Mouse (Mus musculus): ENCODE data around the gene Magi1.

Gene Magi1

DNA sequence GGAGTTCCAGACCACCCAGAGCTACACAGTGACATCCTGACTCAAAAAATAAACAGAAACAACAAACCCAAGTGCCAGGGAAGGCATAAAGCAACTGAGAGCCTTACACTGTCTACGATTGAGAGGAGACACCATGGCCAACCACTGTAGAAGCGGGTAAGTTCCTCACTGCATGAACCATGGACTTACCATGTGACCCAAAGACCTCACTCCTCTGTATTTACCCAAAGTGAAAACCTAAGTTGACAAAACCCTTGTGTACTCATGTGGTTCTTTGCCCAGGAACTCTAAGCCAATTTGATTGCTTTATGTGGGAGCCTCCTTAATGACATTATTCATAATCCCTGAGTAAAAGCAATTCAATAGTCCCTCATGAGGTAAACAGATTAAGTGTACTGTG, 382.3 kb downstream of the Magi1 start:
- no peak for DNase-seq (ENCODE audit: low read depth, low spot score)

DNA sequence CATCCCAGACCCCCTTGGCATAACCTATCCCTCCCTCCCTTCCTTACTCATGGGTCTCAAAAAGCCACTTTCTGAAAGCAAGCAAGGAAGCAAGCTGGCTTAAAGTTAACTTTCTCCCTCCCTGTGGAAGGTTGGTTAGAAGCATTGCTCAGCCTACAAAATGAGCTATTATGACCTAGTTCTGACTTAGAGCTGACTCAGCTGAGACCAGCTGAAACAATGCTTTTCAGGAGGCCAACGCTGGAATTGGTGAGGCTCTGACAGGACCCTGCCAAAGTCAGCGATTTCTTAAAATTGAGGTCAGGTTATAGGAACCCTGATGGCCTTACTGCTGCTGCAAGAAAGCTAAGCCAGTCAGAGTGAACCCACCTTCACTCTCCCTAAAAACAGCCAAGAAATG, 386.2 kb downstream of the Magi1 start:
- no peak for DNase-seq (ENCODE audit: low read depth, low spot score)

DNA sequence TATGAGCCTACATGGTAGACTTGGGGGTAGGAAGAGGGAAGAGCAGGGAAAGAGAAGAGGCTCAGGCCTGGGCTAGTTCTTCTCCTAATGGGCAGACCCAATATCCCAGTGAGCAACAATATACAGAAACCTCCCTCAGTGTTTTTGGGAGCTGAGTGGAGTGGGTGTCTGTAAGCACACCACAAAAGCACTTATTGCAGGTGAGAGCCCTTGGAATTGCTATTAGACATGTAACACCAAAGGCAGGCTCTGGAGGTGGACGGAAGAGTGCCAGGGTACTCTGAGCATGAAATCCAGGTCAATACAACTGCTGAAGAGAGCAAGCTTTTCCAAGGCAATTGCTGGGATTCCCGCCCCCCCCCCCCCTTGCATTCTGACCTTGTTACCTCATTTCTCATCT, 388.0 kb downstream of the Magi1 start:
- DNase-seq (ENCODE audit: low read depth, low spot score), result no peak

DNA sequence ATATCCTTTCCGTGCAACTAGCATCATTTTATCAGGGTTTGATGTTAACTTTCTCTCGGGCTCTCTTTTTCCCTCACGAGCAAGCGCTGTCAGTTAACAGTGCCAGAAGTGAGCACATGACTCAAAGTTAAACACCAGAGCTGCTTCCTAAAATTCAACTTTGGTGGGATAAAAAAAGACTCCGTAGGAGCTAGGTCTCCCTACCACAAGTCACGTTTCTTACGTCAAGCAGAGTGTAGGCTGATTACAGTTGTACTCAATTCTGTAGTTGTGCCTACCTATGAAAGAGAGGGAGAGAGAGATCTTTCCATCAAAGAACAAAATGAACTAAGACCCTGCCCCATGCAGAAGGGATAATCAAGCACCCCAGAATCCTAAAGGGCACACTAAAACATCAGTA, 389.8 kb downstream of the Magi1 start:
- DNase-seq (ENCODE audit: low read depth, low spot score), result no peak

DNA sequence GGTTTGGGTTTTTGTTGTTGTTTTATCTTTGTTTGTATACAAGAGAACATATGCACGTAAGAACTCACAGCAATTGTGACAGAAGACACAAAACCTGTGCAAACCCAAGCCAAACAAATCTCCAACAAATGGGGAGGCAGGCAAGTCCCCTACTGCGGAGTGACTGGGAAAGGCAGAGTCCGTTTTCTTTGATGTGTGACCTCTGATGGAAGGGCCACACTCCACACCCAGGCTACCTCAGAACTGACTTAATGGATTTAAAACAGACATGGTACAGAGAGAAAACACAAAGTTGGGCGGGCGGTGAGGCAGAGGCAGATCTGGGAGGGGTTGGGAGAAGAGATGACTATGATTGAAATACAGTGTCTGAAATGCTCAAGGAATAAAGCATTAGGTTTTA, 390.8 kb downstream of the Magi1 start:
- DNase-seq (ENCODE audit: low read depth, low spot score), result no peak

DNA sequence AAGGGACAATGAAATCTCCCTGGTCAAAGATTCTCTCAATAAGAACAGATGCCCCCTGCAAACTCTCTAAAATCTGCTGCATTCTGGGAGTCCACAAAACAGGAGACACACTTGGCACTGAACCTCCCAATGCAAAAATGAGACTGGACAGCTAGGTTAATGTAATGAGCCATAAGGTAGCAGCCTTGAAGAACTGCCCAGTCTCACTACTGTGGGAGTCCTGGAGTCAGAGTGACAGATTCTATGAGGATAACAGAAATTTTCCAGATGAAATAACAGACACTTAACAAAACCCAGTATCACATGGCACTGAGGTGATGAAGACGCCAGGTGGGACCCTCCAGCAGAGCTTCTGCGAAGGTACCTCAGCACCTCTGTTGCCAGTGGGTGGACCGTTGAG, 393.7 kb downstream of the Magi1 start:
- DNase-seq (ENCODE audit: low read depth, low spot score), result no peak

DNA sequence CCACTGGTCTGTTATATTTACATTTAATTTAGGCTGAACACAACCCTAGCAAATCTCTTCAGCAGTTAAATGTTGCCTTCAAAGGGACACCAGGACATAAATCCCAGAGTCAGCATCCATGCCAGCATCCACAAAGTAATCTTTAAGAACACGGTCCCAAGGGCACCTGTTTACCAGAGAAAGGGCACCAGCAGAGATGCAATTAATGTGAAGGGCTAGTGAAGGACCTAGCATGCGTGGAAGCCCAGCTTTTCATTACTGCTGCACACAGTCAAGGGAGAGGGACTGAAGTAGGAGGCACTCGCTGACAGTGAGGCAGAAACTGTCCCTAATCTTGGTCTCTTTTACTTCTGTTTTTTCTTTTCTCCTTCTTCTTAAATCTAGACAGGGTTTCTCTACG, 406.4 kb downstream of the Magi1 start:
- DNase-seq (ENCODE audit: low read depth, low spot score), result no peak

DNA sequence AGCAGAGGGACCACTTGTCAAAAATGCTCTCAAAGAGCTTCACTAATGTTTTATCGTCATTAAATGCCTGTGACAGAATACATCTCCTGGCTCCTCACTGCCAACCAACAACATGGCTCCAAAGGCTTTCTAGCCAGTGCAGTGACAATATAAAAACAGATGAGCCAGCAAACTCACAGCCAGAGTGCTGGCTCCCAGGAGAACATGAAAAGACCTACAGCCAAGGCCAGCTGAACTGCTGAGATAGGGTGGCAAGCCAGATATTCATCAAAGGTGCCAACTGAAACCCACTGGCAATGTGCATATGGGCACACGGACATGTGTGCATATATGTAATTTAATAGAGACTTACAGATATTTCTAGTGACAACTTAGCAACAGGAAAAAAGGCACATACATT, 408.8 kb downstream of the Magi1 start:
- no peak for DNase-seq (ENCODE audit: low read depth, low spot score)

DNA sequence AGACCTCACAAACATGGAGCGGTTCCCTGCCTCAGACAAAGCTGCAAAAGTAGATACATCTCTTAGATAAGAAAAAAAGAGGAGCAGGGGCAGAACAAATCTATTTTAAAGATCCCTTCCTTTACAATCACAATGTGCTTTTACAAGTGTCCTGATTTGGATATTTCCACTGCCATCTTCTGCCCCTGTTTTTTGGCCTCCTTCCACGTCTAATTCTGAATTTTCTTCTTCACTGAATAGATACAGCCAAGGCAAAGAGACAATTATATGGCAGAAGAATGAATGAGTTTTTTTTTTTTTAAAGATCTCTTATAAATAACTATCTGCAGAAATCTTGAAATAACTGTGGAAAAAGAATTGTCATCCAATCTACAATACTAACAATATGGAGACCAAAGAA, 409.3 kb downstream of the Magi1 start:
- no peak for DNase-seq (ENCODE audit: low read depth, low spot score)

DNA sequence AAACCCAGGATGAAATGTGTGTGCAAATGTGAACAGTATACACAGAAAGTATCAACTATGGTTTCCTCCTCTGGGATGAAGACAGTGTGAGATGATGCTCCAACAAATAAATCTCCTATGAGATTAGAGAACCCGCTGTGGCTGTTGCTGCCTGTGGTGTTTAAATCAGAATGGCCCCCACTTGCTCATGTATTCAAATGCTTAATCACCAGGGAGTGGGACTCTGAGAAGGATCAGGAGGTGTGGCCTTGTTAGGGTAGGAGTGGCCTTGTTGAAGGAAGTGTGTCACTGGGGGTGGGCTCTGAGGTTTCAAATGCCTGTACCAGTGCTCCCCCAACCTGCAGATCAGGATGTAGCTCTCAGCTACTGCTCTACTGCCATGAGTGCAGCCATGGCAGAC, 410.2 kb downstream of the Magi1 start:
- DNase-seq (ENCODE audit: low read depth, low spot score), result no peak

DNA sequence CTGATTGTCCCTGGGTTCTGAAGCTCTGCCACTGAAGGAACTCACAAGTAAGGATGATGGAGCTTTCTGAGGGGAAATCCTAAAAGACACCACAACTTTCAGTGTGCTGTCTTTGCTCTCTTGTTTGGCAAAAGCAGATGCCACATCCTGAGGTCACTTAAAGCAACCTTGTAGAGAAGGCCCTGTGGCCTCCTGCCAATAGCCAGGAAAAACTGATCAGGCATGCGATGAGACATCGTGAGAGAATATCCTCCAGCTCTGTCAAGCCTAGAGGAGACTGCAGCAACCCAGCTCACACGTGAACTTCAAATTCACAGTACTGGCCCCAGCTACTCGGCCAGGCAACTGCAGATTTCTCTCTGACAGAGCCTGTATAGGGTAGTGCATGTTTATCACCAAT, 412.2 kb downstream of the Magi1 start:
- no peak for DNase-seq (ENCODE audit: low read depth, low spot score)

DNA sequence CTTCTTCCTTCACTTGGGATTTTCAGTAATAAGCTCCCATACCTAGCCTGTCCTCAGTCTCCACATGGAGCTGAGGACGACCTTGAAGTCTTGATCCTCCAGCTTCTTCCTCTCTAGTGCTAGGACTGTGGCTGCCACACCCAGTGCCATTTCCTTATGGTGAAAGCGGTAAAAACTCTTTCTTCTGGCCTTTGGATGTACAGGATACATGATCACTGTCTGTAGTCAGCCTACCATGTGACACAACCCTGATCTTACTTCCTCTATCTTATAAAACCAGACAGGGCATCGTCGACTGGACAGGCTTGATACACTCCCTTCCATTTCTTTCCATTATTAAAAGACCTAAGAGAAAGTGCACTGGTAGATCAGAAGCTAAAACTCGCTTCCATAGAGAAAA, 413.7 kb downstream of the Magi1 start:
- no peak for DNase-seq (ENCODE audit: low read depth, low spot score)

DNA sequence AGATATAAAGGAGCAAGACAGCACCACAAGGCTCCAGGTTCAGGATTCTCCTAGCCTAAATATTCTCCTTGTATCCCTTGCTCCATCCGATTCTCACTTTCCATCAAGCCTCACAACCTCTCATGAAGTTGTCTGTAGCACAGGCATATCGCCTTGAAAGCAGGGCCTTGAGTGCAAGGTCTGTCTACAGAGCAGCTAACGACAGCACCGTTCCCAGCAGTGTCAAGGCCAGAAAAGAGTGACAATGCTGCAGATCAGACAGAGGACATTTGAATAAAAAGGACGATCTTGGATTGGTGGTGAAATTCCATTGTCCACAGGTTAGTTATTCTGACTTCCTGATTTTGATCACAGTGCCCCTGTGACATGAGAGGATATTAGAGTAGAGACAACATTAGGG, 421.5 kb downstream of the Magi1 start:
- DNase-seq (ENCODE audit: low read depth, low spot score), result no peak

DNA sequence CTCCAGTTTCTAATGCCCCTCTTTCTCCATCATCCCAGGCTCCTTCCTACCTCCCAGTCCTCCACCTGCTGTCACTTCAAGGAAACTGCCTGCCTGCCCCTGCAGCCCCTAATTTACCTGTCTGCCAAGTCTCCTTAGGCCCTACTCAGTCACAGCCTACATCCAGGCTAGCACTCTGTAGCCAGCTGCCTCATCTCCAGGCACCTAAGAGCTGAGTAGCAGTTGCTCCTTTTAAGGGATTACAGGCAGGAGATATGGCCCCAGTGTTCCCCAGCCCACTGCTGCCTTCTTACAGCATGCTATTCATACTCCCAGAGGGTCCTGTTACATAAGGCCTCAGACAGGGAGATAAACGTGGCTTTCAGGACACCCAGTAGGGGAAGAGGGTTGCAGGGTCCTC, 426.9 kb downstream of the Magi1 start:
- DNase-seq (ENCODE audit: low read depth, low spot score), result no peak

DNA sequence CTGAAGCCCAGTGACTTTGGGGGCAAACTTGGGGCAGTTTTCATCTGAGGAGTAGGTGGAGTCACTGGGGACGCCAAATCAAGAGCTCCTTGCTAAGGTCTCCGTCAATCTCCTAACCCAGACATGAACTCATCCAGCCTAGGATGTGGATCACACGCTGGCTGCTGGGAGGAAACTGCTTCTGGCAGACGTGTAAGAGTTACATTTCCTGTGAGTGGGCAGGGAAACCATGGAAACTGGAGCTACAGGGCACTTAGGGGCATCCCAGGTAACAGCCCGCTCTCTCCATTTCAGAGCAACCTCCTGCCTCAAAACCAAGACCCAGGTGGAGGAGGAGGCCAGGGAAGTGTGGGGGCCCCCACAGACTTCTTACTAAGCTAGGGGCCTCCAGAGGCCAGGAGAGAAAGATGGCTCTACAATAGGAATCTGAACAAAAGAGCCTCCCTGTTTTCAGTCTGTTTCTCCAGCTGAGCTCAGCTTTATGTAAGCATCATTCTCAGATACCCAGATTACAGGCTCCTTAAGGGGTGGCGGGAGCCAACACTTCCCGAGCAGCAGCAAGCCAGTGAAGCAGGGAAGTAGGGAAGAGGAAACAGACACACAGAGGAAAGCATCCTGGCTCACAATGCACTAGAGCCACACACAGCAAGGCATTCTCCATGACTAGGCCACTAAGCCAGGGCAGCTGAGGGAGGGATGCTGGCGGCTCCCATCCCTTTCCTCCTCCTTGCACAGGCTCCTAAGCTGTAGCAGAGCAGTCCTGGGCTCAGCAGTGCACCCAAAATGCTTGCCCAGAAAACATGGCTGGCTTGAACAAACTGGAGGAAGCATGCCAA, 427.7 kb downstream of the Magi1 start:
- no peak for DNase-seq (ENCODE audit: low read depth, low spot score)

DNA sequence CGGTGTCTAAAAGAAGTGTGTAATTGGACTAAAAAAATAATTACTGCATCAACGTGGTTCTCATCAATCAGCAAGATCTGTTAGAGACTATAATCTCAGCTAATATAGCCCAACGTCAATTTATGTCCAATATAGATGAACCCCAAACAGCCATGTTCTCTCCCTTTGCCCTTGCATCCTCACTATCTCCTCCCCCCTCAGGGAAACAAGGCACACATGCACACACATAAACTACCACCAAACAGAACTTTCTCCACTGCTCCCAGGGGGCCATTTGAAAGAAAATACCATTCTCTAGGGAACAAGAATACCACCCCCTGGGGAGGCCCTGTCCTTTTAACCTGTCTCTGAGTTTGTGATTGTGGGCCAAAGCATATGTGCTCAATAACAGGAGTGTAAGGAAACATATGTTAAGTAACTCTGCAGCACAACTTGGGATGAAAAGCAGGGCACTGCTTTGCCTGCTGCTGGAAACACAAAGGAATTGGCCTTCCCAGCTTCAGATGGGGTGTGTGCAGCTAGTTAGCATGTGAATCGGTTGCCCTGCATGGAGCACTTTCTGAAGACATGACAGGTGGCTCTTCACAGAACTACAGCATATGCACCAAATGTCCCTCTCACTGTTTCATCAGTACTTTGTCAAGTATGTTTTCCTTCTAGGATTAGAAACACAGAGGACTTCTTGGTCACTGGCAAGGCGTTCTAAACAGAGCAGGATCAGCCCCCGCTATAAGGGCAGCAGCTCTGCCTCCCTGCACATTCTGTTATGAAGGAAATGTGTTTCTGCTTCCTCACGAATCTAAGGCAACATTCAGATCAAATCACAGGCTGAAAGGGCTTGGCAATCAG, 434.6 kb downstream of the Magi1 start:
- no peak for DNase-seq (ENCODE audit: low read depth, low spot score)

DNA sequence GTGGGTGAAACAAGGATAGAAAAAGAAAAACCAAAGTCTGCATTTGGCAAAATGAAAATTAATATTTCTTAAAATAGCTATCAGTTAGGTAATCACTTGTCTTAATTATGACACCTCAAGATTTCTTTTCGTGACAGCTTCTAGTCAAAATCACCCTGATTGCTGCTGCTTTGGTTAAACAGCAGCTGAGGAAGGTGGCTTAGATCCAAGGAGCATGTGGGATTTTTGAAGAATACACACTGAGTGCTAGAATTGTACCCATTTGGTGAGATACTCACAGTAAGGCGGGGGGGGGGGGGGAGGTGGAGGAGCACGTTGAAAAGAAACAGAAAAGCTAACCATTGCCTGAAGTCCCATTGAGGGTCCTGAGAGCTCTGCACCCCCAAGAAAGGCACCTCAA, 438.2 kb downstream of the Magi1 start:
- no peak for DNase-seq (ENCODE audit: low read depth, low spot score)

DNA sequence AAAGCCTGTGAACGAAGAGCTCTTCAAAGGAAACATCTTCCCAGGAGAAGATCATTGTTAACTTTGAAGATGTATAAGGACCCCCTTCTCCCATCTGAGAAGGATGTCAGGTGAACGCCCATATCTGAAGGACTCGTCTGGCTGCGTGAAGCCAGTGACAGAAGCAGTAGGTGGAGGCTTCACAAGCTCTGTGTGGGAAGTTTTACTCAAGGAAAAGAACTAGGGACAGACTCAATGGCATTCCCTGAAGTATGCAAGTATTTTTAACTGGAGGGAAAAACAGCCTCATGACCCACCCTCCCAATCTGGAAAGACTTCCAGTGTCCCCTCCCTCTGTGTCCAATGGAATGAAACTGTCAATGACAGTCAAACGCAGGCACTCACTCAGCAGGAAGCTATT, 438.6 kb downstream of the Magi1 start:
- DNase-seq (ENCODE audit: low read depth, low spot score), result no peak

DNA sequence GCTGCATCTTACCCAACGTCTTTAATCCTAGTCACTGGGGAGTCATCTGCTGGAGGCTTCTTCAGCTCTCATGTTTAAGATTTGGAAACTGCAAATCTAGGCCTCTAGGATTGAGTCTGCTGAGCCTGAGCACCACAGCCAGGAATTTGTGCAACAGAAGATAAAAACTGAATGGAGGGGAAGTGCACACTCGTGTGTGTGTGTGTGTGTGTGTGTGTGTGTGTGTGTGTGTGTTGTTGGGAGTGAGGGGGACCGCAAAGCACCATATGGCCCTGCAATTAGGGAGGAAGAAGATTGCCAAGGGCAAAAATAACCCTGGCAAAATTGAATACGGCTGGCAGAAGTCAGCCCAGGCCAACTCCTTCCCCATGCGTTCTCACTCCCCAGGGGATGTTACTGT, 439.1 kb downstream of the Magi1 start:
- no peak for DNase-seq (ENCODE audit: low read depth, low spot score)

DNA sequence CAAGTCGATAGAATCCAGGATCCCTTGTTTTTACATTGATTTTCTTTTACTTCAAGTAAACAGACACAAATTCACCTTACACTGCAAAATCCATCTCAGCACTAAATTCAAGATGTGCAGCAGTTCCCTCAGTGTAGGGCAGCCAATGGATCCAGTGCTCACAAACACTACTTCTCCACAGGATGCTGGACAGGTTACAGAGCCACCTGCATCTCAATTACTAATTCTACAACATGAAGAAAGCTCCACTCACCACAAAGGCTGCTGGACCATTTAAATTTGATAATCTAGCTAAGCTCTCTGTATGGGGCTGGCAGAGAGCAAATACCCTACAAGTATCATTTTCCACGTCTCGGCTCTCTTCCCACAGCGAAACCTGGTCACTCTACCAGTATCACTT, 445.3 kb downstream of the Magi1 start:
- DNase-seq (ENCODE audit: low read depth, low spot score), result no peak

DNA sequence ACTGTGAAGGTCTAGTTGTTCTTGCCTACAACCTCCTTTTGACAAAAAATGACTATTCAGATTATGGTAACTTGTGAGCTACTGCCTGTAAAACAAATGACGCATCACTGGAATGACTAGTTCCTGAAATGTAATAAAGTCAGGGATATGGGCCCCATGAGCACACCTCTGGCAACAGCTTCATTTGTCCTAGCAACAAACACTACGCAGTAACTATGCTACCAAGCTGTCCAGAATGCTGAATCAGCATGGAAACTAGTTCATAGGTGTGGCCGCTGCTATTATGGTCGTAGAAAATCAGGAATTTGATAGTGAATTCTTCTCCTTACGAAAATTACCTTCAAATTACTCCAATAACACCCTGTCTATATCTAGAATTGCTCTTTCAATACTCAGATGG, 447.1 kb downstream of the Magi1 start:
- DNase-seq (ENCODE audit: low read depth, low spot score), result no peak

DNA sequence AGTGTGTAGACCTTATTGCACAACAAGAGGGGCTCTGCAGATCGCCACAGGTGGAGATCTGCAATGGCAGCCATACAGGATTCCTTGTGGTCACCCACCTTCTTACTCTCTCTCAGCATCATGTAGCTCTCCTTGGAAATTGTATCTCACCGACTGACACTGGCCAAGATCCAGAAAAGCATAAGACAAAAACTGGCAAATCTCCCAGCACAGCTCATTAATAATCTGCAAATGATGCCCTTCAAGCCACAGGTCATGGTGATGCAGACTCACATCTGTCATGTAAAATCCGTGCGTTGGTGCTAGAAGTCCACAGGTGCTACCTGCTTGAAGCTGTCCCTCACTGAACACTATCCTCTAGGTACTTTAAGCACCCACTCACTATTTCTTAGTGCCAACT, 448.5 kb downstream of the Magi1 start:
- DNase-seq (ENCODE audit: low read depth, low spot score), result no peak

DNA sequence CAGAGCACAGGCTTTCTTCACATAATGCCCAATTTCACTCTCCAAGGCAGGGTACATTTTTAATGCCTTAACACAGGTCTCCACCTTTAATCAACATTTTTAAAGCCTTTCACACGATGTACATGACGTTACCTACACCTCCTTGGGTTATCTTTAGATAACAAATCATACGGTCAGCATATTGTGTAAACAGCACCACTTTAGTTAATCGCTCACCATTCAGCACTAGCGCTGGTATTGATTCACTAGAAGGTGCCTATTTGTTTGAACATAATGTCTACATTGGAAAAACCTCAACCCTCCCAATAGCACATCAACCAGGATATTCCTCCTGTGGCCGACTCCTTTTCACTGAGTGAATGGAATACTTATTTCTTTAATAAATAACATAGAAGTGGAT, 455.5 kb downstream of the Magi1 start:
- DNase-seq (ENCODE audit: low read depth, low spot score), result no peak

All from c-Kit-negative CD71-positive TER-119-positive erythroid progenitor cells, embryonic 14.5 days (primary cell).